Mouse (Mus musculus) thymus, adult 2 months (tissue): ENCODE measurements around the gene Cd248.

Experiments used
- CTCF ChIP-seq: fragments of 200-500 bp; IDR thresholded peaks from 2 replicates; pipeline ENCODE4 v1.5.1; 2012; ENCODE audit warnings: mild to moderate bottlenecking, control low read depth, low read length, moderate library complexity, borderline replicate concordance; ENCODE audit not compliant: control insufficient read depth, poor library complexity, insufficient read depth; ENCODE audit errors: extremely low read depth
- POLR2A ChIP-seq: fragments of 200-500 bp; IDR thresholded peaks from 2 replicates; pipeline ENCODE4 v1.6.1; 2012; ENCODE audit warnings: mild to moderate bottlenecking, low read length, control low read depth, moderate library complexity; ENCODE audit not compliant: control insufficient read depth, poor library complexity, insufficient read depth; ENCODE audit errors: extremely low read depth

DNA sequence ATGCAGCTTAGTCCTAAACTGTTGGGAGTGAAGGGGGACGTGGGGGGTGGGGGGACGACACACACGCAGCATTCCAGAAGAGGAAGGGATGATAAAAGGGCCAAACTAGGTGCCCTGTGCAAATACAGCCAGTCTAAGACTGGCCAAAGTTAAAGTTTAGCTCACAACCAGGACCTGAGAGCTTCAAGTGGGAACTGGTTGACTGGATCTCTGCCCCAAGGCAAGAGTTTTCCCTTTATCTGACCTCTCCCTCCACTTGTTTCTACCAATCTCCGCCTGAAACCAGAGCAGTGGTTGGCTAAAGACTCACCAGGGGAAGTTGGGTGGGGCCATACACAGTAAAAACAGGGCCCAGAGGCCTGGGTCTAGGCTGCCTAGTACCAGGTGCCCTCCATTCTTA lies 40.8 kb downstream of the Cd248 start:
- TF ChIP-seq CTCF (no peak), POLR2A (no peak)
